Mouse (Mus musculus) brown adipose tissue, adult 24 weeks (tissue): ENCODE data around the gene Crybb2. TPM values are rescaled to one million over a fixed set of nuclear protein-coding genes. Genes with fewer than 3 reads are reported as not detected.
"Not testable (repeated sequence)": the region's sequence is repeated elsewhere in the genome, so short reads cannot be mapped to it uniquely, and the experiment has no call there.

Experiments
- H3K27ac ChIP-seq: fragments of 200-500 bp; replicated peaks from 2 replicates; pipeline ENCODE4 v1.5.1; 2012; ENCODE audit warnings: low read depth, mild to moderate bottlenecking, low read length
- H3K4me1 ChIP-seq: fragments of 200-500 bp; 2 replicates; pipeline ENCODE4 v1.6.1; 2012; ENCODE audit warnings: low read length, mixed read lengths; ENCODE audit not compliant: control insufficient read depth, insufficient read depth, insufficient read length
- H3K4me3 ChIP-seq: fragments of 200-500 bp; 2 replicates; pipeline ENCODE4 v1.5.1; 2012; ENCODE audit warnings: low read depth, mild to moderate bottlenecking, low read length, moderate library complexity; ENCODE audit not compliant: insufficient read depth
- polyA plus RNA-seq: library from polyadenylated mRNA; stranded (reverse); fragments of >200 nt; gene quantifications from 2 replicates; pipeline ENCODE4 v1.2.4, GENCODE M21; 2012; ENCODE audit not compliant: missing spikeins, insufficient read depth, insufficient read length

Crybb2 gene
- polyA plus RNA-seq, result not detected in 2 replicates

DNA sequence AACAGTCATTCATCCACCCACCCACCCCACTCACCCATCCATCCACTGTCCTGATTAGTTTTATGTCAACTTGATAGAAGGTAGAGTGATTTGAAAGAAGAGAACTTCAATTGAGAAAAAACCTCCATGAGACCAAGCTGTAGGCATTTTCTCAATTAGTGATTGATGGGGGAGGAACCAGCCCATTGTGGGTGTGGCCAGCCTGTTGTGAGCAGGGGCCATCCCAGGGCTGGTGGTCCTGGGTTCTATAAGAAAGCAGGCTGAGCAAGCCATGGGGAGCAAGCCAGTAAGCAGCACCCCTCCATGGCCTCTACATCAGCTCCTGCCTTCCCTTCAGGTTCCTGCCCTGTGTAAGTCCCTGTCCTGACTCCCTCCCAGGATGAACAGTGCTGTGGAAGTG is at the start of gene Crybb2:
TSS of gene Crybb2 (minus strand) at position 101 of the 400 bp plus-strand sequence.
- no peak within 1 kb of the TSS for H3K4me3 ChIP-seq
- H3K27ac ChIP-seq, result no peak within 1 kb of the TSS
- H3K4me1 ChIP-seq, result no peaks in the 10 kb centered on the region

DNA sequence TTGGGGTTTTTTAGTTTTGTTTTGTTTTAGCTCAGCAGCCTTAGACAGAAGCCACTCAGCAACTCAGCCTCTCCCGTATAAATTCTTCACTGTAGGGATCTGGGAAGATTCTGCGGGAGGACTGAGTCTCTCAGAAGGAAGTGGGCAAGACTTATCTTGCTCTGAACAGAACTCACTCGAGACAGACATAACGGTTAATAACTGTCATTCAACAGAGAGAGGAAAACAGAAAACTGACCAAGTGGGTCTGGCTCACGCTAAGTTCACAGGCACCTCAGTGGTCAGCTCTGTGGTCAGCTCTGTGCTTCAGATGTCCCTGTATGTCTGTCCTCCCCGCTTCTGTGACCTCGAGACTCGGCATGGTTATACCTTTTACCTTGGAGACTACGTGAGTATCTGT is 49.4 kb upstream of the Crybb2 start:
- Histone ChIP-seq H3K27ac (no peak overlapping the region), H3K4me1 (peaks cover 23% of the 10 kb centered on the region), H3K4me3 (no peak overlapping the region)

DNA sequence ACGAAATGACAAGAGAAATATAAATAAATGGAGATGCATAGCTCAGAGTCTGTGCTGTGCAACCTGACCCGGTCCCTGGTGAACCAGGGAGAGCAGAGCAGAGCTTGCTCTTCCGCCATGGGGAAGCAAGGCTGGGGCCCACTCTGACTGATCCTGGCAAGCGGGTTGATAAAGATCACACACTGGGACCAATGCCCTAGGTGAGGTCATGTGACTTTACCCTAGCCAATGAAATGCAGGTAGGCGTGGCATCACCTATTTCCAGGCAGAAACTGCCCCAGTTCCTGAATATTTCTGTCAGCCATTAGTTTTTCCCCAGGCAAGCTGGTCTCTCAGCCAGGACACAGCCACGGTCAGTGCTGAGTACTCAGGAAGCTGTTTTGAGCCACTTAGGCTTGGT is 48.8 kb upstream of the Crybb2 start:
- Histone ChIP-seq H3K4me3 (no peak overlapping the region), H3K4me1 (peaks cover 20% of the 10 kb centered on the region), H3K27ac (no peak overlapping the region)

DNA sequence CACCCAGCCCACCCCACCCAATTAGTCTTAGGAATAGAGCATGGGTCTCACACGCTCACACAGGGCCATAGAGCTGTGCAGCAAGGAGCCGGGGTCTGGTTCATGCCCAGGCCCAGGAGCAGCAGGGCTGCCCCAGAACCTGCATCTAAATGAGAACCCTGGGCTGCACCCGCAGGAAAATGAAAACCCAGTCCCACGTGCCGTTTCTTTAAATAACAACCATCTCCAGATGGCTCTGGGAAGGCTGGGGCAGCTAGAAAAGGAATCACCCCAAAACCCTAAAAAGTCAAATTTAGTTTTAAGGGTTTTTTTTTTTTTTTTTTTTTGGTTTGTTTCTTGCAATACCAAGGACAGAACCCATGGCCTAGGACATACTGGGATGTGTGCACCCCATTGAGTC is 47.4 kb upstream of the Crybb2 start:
- Histone ChIP-seq H3K4me1 (peaks cover 12% of the 10 kb centered on the region), H3K27ac (no peak overlapping the region), H3K4me3 (no peak overlapping the region)

DNA sequence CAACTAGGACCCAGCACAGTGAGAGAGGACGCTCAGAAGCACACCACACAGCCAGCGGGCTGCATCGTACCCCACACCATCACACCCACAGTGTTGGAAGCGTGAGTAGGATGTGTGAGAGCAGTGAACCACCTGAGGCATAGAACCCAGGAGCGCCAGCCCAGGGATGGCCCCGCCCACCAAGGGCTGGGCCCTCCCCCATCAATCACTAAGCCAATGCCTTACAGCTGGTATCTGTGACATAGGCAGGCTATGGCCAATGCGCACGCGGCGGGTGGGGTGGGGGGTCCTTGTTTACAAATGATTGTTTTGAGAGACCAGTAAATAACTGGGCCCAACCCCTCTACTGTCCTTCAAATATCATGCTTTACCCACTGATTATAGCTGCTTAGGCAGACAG is 46.0 kb upstream of the Crybb2 start:
- H3K27ac ChIP-seq, result no peak overlapping the region
- peaks cover 7% of the 10 kb centered on the region for H3K4me1 ChIP-seq
- H3K4me3 ChIP-seq, result no peak overlapping the region

DNA sequence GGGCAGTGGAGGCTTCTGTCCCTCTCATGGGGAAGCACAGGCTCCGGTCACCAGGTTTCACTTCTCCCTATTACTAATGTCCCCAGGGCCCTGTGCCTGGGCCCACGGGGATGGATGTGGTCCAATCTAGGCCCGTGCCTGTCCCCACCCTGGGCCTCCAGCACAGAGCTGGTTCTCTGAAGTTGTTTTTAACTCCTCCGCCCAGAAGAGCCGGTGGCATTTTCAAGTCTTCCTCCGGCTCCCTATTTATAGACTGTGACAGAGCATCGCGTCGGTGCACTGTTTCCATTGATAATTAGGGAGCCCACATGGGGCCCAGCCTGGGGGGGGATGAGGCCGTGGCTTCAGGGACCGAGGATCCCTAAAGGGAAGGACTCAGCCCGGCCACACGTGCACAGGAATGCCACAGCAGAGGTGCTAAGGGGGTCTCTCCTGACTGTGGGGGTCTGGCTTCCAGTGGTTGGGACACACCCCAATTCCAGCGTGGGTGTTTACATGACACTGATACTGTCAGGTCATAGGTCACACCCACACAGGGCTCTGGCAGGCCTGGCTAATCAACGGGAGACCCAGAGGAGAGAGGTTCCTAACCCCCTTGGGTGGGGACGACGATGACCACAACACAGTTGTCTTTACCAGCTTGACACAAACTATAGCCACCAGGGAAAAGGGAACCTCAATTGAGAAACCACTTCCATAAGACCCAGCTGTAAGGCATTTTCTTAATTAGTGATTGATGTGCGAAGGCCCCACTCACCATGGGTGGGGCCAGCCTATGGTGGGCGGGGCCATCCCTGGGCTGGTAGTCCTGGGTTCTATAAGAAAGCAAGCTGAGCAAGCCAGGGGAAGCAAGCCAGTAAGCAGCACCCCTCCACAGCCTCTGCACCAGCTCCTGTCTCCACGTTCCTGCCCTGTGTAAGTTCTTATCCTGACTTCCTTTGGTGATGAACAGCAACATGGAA is 44.6 kb upstream of the Crybb2 start:
- Histone ChIP-seq H3K4me3 (no peak overlapping the region), H3K27ac (peak overlapping the region; percentile 26), H3K4me1 (peaks cover 6% of the 10 kb centered on the region)

- Histone ChIP-seq H3K4me1 (peaks cover 3% of the 10 kb centered on the region; the same call in 1 of the 2 replicates), H3K4me3 (no peak overlapping the region), H3K27ac (no peak overlapping the region)
These were observed 43.2 kb upstream of the Crybb2 start for GRCm38 (mm10) chr5:113113120-113113519.

- 0 out of 2 replicates have a peak overlapping the region, but pooled peaks have one; percentile 26 for H3K27ac ChIP-seq
- no peak overlapping the region for H3K4me3 ChIP-seq
- peaks cover 3% of the 10 kb centered on the region; the same call in 1 of the 2 replicates for H3K4me1 ChIP-seq
These were observed 41.4 kb upstream of the Crybb2 start for GRCm38 (mm10) chr5:113111336-113111735.

- Histone ChIP-seq H3K27ac (0 out of 2 replicates have a peak overlapping the region, but pooled peaks have one; percentile 1), H3K4me3 (no peak overlapping the region), H3K4me1 (peaks cover 3% of the 10 kb centered on the region; the same call in 1 of the 2 replicates)
These were observed 41.0 kb upstream of the Crybb2 start for GRCm38 (mm10) chr5:113110929-113111328.

DNA sequence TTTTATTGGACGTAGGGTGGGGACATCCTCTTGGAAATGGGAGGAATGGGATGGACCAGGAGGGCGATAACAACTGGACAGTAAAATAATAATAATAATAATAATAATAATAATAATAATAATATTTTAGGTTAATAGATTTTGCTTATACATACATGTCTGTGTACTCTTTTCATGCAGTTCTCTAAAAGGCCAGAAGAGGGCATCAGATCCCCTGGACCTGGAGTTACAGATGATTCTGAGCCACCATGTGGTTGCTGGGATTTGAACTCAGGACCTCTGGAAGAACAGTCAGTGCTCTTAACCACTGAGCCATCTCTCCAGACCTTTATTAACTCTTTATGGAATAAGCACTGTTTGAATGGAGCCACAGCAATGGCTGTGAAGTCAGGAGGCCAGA is 39.7 kb upstream of the Crybb2 start:
- not testable (repeated sequence) for H3K4me3 ChIP-seq, H3K4me1 ChIP-seq, H3K27ac ChIP-seq

- H3K27ac ChIP-seq, result no peak overlapping the region
- no peaks in the 10 kb centered on the region for H3K4me1 ChIP-seq
These were observed 38.3 kb upstream of the Crybb2 start for GRCm38 (mm10) chr5:113108165-113108764.

GRCm38 (mm10) chr5:113107709-113108108 is 37.8 kb upstream of the Crybb2 start:
- Histone ChIP-seq H3K4me1 (no peaks in the 10 kb centered on the region), H3K27ac (no peak overlapping the region), H3K4me3 (no peak overlapping the region)

More at GRCm38 (mm10) chr5:113108165-113108764, 38.3 kb upstream of the Crybb2 start:
- H3K4me3 ChIP-seq, result no peak overlapping the region

DNA sequence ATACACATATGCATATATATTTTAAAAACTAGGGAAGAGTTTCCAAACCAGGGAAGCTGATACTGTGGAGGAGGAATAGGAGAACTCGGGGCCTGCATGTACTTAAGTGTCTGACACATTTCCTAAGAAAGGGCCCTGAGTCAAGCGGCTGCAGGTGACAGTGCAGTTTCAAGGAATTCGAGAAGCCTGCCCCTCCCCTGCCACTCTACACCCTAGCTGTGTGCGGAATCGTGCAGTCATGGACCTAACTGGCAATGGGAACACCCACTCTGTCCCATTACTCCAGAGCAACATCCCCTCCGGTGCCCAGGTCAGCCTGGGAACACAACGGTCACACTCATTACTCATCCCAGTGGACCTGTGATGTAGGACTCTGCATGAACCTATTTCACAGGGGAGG is 36.7 kb upstream of the Crybb2 start:
- Histone ChIP-seq H3K27ac (no peak overlapping the region), H3K4me1 (no peaks in the 10 kb centered on the region), H3K4me3 (no peak overlapping the region)

GRCm38 (mm10) chr5:113105481-113105880 is 35.6 kb upstream of the Crybb2 start:
- Histone ChIP-seq H3K4me1 (no peaks in the 10 kb centered on the region), H3K4me3 (no peak overlapping the region), H3K27ac (no peak overlapping the region)

GRCm38 (mm10) chr5:113105035-113105434 is 35.1 kb upstream of the Crybb2 start:
- no peaks in the 10 kb centered on the region for H3K4me1 ChIP-seq
- no peak overlapping the region for H3K4me3 ChIP-seq
- H3K27ac ChIP-seq, result no peak overlapping the region
